Mouse (Mus musculus) cerebellum, adult 2 months (tissue): Measurements from ENCODE around the gene Mipep. TPM values are rescaled to one million over a fixed set of nuclear protein-coding genes. Genes with fewer than 3 reads are reported as not detected.

Experiments used
- DNase-seq, 2 experiments: peaks; one replicate each; pipeline ENCODE4 v3.0.0; 2021
- H3K27ac ChIP-seq: fragments of 200-500 bp; 2 replicates; pipeline ENCODE4 v1.5.1; 2012; ENCODE audit warnings: low read length, control low read depth, inconsistent platforms; ENCODE audit not compliant: insufficient read depth
- H3K27me3 ChIP-seq: fragments of 200-500 bp; 2 replicates; pipeline ENCODE4 v1.6.1; 2012; ENCODE audit warnings: inconsistent platforms, mild to moderate bottlenecking, low read length, moderate library complexity; ENCODE audit not compliant: control insufficient read depth, insufficient read depth
- H3K4me1 ChIP-seq: fragments of 200-500 bp; 2 replicates; pipeline ENCODE4 v1.6.1; 2011; ENCODE audit warnings: low read length; ENCODE audit not compliant: control insufficient read depth, insufficient read depth
- H3K4me3 ChIP-seq: fragments of 200-500 bp; replicated peaks from 2 replicates; pipeline ENCODE3; 2011; ENCODE audit warnings: mild to moderate bottlenecking, low read depth, low read length, control low read depth; ENCODE audit not compliant: insufficient read depth
- CTCF ChIP-seq: fragments of 200-500 bp; IDR thresholded peaks from 2 replicates; pipeline ENCODE4 v1.5.1; 2011; ENCODE audit warnings: low read depth, mild to moderate bottlenecking, control low read depth, low read length, moderate library complexity, borderline replicate concordance; ENCODE audit not compliant: insufficient read depth
- POLR2A ChIP-seq: fragments of 200-500 bp; IDR thresholded peaks from 2 replicates; pipeline ENCODE4 v1.6.1; 2011; ENCODE audit warnings: low read length, control low read depth, borderline replicate concordance; ENCODE audit not compliant: insufficient read depth
- WGBS: fragments of 180-500 bp; shearing (Covaris S2); methylation state at CpG from one replicate; pipeline ENCODE4 v1.1.7; 2018; 5-methylcytosine and 5-hydroxymethylcytosine counted together
- polyA plus RNA-seq: library from polyadenylated mRNA; depleted of rRNA; stranded (reverse); fragments of >200 nt; gene quantifications from 2 replicates; pipeline ENCODE4 v1.2.3, GENCODE M21; 2012

Mipep gene
- polyA plus RNA-seq, 1 experiment, result 17.9 TPM

DNA sequence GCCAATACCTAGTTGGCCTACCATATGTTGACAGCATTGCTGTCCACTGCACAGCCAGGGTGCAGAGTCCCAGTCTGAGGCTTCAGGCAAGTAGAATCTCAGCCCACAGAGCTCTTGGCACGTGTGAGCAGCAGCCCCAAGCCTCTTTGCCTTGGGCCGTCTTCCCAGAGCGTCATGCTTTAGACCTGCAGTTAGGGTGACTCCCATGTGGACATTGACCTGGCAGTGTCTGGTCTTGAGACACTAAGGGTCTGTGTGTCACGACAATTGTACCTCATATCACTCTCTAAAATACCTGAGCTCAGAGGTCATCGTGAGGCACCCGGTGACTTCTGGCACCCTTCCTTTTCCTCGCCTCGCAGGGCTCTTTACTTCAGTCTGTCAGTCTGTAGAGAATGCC, 25.3 kb upstream of the Mipep start:
- Histone ChIP-seq H3K4me1 (peaks cover 12% of the 10 kb centered on the region), H3K27me3 (no peaks in the 10 kb centered on the region), H3K27ac (no peak overlapping the region), H3K4me3 (no peak overlapping the region)
- WGBS, result 61% methylated on average over 8 of the region's 8 CpGs
- no peak for DNase-seq
- TF ChIP-seq CTCF, result no peak
- no peak for TF ChIP-seq POLR2A

DNA sequence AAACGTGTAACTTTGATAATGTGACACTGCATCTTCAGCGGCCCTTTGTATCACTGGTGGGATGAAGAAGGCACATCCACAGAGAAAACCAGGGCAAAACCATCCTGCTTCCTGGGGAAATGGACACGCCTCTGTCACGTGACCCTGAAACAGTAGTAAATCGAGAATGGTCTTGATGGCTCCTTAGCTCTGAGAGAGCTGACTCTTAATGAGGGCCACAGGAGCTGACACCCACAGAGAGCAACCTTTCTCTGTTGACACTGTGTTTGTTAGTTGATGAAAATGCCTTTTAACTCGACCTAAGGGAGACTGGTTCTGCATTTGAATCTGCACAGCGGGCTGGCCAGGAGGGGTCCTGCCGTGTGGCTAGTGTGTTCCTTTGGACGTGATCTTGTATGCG, 22.6 kb upstream of the Mipep start:
- Histone ChIP-seq H3K27me3 (no peaks in the 10 kb centered on the region), H3K4me1 (peaks cover 5% of the 10 kb centered on the region; the same call in 1 of the 2 replicates), H3K27ac (no peak overlapping the region), H3K4me3 (no peak overlapping the region)
- TF ChIP-seq POLR2A (no peak), CTCF (no peak)
- no peak for DNase-seq
- 69% methylated on average over 10 of the region's 10 CpGs for WGBS

DNA sequence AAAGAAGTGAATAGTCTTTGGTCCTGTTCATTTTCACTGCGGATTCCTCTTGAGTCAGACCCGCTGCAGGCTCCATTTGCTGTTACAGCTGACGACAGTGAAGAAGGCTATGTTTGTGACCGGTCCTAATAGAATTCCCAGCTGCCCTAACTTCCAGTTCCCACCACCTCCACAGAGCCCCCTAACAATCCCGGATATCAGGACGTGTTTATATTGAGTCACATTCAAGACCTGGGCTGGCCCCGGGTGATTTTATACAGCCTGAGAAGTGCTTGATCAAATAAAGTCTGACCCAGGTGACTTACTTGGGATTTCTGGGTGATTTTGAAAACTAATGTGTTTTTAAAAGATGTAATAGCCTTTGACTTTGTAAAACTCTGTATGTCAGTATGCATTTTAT, 21.6 kb upstream of the Mipep start:
- H3K4me3 ChIP-seq, result no peak overlapping the region
- no peak overlapping the region for H3K27ac ChIP-seq
- WGBS, result 88% methylated on average over 7 of the region's 7 CpGs
- peaks cover 5% of the 10 kb centered on the region; the same call in 1 of the 2 replicates for H3K4me1 ChIP-seq
- no peaks in the 10 kb centered on the region for H3K27me3 ChIP-seq
- DNase-seq, result no peak
- no peak for TF ChIP-seq POLR2A
- no peak for TF ChIP-seq CTCF

DNA sequence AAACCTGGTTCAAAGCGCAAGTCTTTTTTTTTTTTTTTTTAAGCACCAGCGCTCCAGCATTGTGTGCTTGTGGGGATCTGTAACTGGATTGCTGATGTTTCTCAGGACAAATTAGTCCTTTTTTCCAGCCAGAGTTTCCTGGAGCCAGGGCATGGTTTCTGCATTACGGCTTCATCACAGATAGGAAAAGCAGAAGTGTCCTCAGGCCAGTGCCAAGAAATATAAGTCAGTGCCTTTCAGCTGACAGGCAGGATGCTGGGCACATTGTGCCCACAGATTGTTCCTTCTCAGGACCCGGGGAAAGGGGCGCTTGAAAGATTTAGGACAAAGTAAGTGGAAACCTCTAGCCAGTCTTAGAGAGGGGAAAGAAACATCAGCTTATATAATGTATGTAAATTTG, 20.6 kb upstream of the Mipep start:
- TF ChIP-seq CTCF, result no peak
- TF ChIP-seq POLR2A, result no peak
- no peak overlapping the region for H3K27ac ChIP-seq

DNA sequence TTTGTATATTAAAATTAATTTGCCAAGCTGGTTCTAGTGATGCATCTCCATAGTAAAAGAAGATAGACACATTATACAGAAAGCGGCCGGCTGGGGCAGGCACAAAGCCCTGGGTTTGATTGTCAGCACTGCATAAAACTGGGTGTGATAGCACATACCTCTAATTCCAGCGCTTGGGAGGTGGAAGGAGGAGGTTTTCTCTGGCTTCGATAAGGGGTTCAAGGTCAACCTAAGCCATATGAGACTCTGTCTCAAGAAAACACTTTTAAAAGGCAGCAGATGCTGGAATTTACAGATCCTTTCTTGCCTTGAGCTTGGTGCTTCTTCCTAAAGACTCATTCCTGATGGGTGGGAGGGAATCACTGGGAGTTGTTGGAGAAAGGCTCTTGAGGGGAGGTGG, 19.8 kb upstream of the Mipep start:
- TF ChIP-seq CTCF (no peak), POLR2A (no peak)
- H3K4me1 ChIP-seq, result no peaks in the 10 kb centered on the region
- no peak overlapping the region for H3K27ac ChIP-seq
- H3K27me3 ChIP-seq, result no peaks in the 10 kb centered on the region
- DNase-seq, result no peak
- WGBS, result 96% methylated on average over 4 of the region's 4 CpGs
- H3K4me3 ChIP-seq, result no peak overlapping the region

More for the DNA sequence above, 20.6 kb upstream of the Mipep start:
- H3K4me3 ChIP-seq, result no peak overlapping the region
- no peaks in the 10 kb centered on the region for H3K27me3 ChIP-seq
- peaks cover 5% of the 10 kb centered on the region; the same call in 1 of the 2 replicates for H3K4me1 ChIP-seq
- WGBS, result 83% methylated on average over 5 of the region's 5 CpGs
- no peak for DNase-seq

DNA sequence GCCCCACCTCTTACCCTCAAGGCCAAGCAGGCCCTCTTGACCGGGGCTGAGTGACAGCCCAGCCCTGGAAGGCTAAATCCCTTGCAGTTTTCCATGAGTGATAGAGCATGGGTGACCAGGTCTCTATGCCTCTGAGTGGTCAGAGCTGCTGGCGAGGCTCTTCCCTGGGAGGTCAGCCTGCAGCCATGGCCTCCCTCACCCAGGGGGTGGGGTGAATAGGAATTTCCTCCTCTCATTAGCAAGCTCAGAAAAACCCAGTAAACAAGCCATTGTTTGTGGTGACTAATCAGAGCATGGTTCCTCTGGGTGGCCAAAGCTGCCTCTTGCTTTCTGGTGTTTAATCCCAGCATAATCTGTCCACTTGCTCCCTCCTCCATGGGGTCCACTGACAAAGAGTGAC, 19.3 kb upstream of the Mipep start:
- Histone ChIP-seq H3K4me3 (no peak overlapping the region), H3K27ac (no peak overlapping the region), H3K27me3 (no peaks in the 10 kb centered on the region), H3K4me1 (no peaks in the 10 kb centered on the region)
- TF ChIP-seq CTCF, result no peak
- no peak for TF ChIP-seq POLR2A
- 83% methylated on average over 2 of the region's 2 CpGs for WGBS
- DNase-seq, result no peak

DNA sequence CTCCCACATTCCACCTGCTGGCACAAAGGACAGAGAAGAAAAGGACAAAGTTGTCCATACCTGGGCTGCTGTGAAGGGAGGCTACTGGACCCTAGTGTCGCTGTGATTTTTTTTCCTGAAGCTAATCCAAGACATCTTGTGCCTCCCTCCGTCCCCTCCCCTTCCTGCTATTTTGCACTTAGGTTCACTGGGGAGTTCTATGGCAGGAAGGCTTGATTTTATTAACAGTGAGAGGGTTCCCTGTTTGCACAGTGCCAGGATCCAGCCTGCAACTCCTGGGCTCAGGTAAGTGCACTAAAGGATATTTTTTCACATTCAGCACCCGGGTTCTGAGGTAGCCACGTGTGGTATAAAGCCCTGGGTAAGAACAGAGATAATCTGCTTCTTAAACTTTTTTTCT, 16.5 kb upstream of the Mipep start, which contains the start of gene C1qtnf9:
Gene C1qtnf9, plus strand, starts transcription at position 251 of the 400 bp plus-strand sequence.
- no peak within 1 kb of the TSS for H3K4me3 ChIP-seq
- 75% methylated on average over 4 of the region's 4 CpGs for WGBS
- H3K27me3 ChIP-seq, result no peaks in the 10 kb centered on the region
- DNase-seq, result no peak
- TF ChIP-seq CTCF, result no peak
- no peak for TF ChIP-seq POLR2A
- no peak within 1 kb of the TSS for H3K27ac ChIP-seq
- H3K4me1 ChIP-seq, result peaks cover 4% of the 10 kb centered on the region; the same call in 1 of the 2 replicates

DNA sequence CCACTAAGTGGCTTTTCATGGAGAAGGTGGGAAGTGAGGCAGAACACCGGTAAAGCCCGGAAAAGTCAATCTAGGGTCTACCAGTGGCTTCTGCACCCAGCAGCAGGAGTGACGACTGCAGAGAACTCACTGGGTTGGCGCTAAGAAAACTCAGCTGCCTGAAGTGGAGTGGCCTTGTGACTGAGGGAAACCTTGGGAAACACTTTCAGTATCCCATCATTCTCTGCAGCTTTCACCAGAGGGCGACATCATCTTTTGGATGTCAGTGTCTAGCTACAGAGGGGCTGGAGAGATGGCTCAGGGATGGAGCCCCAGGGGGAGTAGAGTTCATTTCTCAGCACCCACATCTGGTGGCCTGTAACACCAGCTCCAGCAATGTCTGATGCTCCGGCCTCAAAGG, 15.0 kb upstream of the Mipep start:
- TF ChIP-seq CTCF, result no peak
- TF ChIP-seq POLR2A, result no peak
- DNase-seq, result no peak
- Histone ChIP-seq H3K27ac (no peak overlapping the region), H3K4me3 (no peak overlapping the region), H3K4me1 (peaks cover 4% of the 10 kb centered on the region; the same call in 1 of the 2 replicates), H3K27me3 (no peaks in the 10 kb centered on the region)
- WGBS, result 67% methylated on average over 6 of the region's 6 CpGs
